Mouse (Mus musculus): ENCODE measurements around the gene Bin2. TPM values are rescaled to one million over a fixed set of nuclear protein-coding genes. Genes with fewer than 3 reads are reported as not detected.
A peak's percentile ranks its signal among the peaks of the same experiment; 100 is the strongest.

Gene Bin2
- total RNA-seq, 2 experiments from 2014 or later = 5.5 to 5.8 TPM

DNA sequence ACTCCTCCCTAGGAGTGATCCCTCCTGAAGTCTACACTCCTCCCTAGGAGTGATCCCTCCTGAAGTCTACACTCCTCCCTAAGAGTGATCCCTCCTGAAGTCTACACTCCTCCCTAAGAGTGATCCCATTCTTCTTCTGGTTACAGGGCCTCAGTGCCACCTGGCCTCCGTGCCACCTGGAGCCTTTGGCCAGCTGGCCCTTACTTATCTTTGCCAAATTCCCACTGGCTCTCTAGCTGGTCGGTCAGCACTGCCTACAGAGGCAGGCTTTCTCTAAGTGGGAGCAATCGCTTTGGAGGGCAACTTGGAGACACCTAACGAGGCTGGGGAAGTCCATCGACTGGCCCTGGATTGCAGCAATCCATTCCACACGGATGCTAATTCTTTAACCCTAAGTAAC, 23.2 kb downstream of the Bin2 start:
- no peak for DNase-seq

DNA sequence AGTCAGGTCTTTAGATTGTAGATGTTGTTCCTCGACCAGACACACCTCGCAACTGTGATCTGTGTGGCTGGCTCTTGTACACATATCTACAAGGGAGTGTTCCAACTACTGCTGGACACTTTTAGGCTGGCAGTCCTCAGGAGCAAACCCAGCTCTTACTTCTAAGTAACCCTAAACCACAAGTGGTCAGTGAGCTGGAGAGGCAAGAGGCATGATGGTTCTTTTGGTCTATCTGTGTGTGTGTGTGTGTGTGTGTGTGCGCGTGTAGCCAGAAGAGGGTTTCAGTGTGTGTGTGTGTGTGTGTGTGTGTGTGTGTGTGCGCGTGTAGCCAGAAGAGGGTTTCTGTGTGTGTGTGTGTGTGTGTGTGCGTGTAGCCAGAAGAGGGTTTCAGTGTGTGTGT, 26.9 kb downstream of the Bin2 start:
- no peak for DNase-seq

DNA sequence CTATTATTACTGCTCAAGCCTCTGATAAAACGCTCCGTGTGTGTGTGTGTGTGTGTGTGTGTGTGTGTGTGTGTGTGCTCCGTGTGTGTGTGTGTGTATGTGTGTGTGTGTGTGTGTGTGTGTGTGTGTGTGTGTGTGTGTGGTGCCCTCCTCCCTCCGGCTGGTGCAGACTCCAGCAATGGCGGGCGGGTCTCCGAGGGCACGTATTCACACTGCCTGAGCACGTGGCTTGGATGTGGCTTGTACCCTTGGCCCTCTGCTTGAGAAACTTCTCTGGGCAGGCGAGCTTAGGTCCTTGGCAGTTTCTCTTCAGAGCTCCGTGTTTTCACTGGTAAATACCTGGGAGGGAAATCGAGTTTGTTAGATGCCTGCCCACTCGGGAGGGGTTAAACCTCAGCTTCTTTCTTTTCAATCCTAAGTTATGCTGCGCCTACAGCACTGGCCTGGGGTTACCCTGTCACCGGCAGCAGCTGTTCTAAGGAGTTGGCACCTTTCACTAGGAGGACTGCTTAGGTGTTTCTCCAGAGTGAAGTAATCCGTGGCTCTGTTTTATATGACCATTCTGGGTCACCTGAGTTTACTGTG, 28.0 kb downstream of the Bin2 start:
- no peak for DNase-seq

DNA sequence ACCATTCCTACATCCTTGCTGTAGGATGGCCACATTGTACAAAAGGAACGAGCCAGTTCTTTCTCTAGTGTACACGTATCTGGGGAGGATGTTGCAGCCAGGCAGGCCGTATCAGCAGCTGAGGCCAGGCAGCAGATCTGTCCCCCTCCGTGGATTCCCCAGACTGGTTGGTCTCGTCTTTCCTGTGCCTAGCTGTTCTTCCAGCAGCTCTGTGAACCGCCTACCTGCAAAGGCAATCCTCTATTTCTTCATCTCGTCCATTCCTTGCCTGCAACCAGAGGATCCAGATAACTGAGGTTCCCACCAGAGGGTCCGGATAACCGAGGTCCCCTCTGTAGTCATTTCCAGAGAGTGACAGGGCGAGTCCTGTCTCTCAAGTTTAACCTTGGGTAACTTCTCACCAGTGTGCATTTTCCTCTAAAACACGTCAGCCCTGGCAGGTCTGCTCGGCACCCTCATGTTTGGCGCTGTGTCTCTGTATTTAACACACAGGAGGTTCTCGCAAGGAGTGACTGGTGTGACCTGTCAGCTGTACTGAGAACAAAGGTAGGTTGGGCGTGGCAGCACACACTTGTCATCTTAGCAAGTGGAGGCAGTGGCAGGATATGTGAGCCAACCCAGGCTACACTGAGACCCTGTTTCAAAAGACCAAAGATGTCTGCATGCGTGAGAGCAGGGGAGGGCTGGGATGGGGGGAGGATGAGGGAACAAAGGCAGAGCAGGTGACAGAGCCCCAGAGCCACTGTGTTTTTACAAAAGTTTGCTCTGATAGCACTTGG, 29.2 kb downstream of the Bin2 start:
- no peak for DNase-seq

DNA sequence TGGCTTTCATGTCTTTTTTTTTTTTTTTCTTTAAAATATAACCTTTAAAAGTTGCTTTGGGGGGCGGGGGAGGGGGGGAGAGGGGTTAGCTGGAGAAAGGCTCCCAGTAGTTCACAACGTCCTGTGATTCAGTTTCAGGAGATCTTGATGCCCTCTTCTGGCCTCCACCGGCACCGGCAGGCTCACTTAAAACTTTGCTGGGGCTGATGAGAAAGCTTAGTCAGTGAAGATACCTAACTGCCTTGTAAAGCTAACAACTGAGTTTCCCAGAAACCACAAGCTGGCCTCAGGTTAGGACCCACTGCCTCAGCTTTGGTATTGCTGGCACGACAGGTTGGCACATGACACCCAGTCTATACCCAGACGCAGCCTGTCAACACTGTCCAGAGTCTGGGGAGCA, 31.7 kb downstream of the Bin2 start:
- peak; percentile 70 for DNase-seq

DNA sequence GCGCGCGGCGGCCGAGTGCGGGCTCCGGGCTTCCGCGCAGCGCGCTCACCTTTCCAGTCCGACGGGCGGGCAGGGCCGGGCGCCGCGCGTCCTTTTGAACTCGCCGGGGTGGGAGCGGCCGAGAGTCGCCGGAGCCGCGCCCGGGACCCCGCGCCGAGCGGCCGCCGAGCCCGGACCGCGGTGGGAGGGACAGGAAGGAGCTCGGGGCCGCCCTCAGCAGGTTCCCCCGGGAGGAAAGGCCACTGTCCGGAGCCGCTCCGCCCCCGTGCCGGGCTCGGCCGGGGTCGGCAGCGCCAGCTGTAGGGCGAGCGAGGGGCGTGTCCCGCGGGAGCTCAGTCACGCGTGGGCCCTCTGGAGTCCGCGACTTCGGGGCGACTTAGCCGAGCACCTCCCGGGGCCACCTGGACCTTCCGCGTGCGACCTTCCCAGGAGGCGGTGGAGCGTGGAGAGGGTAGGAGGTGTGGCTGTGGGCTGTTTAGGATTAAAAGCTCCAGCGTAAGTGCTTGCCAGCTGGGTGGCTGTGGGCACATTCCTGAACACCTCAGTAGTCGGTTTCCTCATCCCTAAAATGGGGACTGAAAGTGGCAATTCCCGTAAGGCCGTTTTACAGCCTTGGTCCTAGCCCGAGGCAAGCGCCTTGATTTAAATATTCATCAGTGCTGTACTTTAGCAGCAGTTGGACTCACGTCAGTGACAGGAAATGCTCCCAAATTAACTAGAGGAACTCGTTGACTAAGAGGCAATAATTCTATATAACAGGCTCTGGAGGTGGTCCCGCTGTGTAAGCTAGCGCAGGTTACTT, 32.5 kb downstream of the Bin2 start, which contains the start of gene Smagp:
Gene Smagp, minus strand, starts transcription at position 241 of the 802 bp plus-strand sequence.
- peak; percentile 74 for DNase-seq

DNA sequence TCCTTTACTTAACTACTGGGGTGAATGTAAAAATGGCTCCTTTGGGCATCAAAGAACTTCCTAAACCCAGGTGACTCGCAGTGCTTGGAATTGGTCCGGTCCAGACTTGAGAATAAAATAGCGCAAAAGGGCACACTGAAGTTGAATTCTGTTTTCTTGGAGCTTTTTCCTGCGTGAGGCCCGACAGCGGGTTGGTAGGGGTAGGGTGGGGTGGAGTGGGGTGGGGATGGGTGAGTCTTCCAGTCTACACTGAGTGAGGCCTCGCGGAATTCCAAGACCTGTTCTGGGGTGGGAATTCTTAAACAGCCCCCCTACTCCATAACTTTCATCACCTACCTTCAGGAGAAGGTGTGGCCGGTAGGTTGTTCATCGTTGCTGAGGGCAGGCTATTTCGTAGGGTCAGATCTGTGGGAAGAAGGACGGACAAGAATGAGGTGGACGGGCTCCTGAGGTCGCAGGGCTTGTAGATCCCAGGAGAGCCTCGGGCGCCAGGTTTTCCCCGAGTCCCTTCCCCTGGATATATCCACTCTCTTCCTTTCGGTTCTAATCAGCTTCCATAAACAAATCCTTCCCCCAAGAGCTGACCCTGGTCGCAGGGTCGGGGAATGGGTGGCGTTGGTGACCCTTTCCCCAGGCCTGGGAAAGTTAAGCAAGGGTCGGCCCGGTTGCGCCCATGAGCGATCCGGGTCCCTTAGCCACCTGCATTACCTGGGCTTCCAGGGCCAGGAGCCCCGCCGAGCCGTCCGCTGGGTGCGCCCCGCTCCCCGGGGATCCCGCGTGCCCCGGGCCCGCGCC, 33.3 kb downstream of the Bin2 start:
- no peak for DNase-seq

DNA sequence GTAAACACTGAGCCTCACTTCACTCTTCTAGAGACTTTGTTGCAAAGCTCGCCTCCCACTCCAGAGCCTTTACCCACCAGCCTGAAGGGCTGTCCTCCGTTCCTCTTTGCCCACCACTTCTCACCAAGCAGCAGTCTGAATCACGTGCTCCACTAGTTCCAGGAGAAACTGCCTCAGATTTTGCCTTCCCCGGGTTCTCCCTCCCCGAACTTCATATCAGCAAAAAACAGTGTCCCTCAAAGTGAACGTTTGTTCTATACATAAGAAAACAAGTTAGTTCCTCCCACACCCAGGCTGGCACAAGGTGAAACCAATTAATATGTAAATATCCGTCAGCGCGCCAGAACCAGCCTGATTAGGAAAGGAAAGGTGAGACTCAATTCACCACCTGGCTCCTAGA, 34.1 kb downstream of the Bin2 start:
- DNase-seq = no peak

DNA sequence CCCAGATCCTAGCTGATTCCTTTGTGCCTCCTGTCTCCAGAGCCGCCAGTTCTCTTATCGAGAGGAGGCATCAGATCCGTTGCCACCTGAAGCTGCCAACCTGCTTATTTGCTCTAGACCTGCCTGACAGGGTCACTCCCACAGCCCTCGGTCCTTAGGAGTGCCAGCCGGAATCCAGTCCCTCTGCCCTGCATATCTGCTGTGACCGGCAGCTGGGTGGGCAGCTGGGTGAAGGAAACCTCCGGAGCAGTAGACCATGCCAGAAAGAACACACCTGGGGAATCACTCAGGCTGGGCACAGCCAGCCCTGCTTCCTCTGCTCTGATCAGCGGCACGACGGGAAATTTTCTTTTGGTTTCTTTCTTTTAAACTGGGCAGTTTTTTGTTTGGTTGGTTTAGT, 36.0 kb downstream of the Bin2 start:
- DNase-seq = no peak

DNA sequence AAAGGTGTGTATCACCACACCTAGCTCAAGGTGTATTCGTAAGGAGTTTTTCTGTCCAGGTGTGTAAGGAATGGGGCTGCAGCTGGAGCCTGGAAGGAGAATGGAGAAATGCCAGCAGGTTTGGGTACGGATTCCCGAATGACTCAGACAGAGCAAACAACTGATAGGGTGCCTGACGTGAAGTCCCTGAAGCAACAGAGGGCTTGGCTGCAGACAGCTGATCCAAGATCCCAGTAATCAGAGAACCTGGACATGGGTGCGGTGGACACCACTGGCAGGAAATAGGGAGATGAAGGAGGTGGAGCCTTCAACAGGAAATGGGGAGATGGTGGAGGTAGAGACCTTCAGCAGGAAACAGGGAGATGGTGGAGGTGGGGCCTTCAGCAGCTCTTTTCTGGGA, 37.0 kb downstream of the Bin2 start:
- DNase-seq = no peak

DNA sequence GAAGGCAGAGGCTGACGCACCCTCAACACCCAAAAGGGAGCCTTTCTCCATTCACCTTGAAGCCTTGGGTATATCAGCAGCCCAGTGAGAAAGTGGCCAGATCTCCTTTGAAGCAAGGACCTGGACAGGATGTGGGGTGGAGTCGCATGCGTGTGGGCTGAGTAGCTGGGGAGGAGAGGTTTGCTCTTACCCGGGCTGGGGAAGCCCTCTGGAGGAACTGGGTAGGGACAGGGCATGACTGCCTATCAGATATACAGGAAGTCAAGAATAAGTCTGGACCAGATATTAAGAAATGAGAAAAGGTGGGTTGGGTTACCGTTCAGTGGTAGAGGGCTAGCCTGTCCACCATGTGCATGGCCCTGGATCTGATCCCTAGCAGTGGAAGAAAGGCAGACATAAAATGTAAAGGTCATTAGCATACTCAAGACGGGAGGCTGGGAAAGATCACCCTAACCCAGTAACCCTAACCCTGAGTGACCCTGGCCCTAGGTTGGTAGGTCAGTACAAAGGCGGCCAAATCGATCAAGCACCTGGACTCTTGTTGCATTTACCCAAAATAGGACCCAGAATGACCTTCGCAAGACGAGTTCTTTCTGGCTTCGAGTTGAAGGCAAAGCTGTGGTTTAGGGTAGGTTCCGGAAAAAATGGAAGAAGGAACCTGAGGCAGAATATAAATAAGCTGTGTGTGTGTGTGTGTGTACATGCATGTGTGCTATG, 37.7 kb downstream of the Bin2 start:
- DNase-seq = no peak

DNA sequence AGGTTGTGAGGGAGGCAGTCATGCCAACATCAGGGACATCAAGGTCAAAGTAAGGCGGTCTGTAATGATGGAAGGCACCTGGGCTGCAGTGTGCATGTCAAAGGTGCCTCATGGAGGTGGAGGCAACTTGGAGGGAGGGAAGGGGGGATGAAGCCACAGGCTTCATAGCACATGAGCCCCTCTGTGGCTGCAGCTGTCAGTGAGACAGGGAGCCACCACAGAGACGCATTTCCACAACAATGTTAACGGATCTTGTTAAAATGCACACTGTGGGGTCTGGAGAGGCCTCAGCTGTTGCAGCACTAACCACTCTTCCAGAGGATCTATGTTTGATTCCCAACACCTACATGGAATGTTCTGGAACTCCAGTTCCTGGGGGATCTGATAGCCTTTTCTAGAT, 39.2 kb downstream of the Bin2 start:
- DNase-seq = no peak

DNA sequence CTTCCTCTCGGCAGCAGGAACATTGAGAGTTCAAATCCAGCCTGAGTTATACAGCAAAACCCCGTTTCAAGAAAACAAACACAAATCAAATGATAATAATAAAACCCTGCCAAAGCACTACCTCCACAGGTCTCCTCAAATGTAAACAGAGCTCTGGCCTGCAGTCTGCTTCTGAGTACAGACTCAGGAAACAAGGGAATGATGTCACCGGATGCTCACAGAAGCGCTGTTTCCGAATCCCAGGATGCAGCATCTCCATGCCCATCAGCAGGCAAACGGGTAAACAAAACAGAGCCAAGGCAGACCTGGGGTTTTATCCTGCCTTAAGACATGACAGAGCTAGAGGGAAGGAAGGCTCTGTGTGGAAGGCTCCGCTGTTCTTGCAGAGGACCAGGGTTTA, 40.6 kb downstream of the Bin2 start:
- no peak for DNase-seq

DNA sequence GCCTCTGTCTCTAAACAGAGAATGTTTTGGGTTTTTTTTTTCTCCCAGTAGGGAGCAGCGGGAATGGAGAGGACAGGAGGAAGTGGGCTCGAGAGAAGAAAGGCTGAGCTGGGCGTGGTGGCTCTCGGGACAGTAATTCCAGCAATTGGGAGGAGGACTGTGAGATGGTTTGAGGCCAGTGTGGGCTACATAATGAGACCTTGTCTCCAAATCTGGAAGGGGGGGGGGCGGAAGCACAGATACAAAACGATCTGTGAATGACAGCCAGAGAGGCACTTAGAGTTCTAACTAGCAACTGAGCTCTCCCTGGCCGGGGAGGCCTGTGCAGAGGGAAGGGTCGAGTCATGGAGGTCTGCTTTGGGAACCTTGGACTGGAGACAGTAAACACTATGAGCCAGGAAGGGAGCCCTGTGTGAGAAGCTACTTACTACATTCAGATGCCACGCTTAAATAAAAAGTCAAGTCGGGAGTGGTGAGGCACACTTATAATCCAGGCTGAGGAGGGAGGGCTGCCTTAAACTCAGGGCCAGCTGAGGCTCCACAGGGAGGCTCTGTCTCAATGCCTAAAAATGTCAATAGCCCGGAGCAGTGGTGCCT, 41.5 kb downstream of the Bin2 start:
- no peak for DNase-seq

DNA sequence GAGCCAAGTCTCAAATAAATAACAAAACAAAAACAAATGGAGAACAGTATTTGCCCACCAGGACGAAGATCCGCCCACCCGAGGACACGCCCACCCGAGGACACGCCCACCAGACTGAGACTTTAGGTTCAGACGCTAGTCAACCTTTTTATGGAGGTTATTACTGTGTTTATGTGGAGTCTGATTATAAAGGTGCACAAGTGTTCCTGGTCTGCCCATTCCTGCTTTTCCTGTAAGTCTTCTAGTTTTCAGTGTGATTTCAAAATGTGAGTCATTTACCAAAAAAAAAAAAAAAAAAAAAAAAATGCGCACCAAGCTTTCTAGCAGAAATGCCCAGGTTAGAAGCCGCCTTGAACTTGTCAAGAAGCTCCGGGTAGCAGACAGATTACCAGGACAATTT, 42.1 kb downstream of the Bin2 start:
- no peak for DNase-seq

DNA sequence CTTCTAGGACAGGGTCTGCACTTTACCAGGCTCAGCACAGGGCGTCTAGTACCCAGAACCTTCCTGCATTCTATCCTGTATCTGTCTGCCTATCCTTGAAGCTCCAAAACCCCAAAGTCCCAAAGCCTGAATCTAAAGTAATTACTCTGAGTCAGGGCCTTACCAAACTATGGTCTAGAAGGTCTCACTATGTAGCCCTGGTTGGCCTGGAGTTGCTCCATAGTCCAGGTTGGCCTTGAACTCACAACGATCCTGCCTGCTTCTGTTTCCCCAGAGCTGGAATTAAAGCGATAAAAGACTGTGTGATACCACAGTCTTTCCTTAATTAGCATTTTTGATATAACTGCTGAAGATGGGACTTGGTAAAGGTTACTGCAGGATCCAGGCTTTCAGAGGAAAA, 44.9 kb downstream of the Bin2 start:
- DNase-seq = peak; percentile 44

DNA sequence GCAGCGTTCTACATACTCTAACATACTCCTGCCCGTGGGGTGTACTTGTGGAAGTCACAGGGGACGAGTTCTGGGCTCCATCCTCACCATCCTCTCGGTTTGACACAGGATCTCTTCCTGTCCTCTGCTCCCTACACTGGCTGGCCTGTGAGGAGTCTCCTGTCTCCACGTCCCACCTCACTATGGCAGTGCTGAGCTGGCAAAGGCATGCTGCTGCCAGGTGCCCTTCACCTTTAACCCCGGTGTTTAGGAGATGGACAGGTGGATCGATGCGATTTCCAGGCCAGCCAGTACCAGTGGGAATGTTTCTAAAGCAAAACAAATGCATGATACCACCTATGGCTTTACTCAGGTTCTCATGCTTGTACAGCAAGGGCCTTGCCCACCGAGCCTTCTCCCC, 45.6 kb downstream of the Bin2 start:
- DNase-seq = no peak

DNA sequence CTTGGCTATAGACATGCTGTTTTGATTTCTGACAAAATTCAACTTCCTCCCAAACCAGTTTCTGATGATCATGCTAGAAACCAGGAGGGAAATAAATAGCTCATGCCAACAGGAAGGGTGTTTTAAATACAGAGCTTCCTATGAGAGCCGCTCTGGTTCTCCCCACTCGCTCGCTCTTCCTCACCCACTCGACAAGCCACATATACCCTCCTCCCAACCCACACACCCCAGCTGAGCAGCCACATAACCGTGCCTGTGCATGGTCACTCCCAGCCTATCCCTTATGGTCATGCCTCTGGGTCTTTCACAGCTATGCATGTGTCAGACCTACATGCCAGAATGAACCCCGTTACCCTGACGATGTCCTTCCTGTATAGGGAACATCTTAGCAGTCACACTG, 47.2 kb downstream of the Bin2 start:
- no peak for DNase-seq

DNA sequence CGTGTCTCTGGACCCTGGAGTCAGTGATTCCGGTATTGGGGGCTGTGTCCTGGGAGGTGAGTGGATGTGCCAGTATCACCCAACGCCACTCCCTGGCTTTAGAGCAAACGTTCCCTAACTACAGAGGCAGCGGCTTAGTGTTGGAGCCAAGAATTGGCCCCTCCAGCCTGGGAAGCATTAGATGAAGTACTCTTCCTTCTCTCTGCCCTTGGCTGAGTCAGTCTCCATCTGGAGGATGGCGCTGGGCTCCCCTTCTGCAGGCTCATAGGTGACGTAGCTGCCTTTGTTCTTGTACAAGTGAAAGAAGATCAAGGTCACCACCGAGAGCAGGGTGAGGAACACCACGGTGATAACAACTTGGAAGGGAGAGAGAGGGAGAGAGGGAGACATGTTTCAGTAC, 47.7 kb downstream of the Bin2 start:
- peak; percentile 64 for DNase-seq

DNA sequence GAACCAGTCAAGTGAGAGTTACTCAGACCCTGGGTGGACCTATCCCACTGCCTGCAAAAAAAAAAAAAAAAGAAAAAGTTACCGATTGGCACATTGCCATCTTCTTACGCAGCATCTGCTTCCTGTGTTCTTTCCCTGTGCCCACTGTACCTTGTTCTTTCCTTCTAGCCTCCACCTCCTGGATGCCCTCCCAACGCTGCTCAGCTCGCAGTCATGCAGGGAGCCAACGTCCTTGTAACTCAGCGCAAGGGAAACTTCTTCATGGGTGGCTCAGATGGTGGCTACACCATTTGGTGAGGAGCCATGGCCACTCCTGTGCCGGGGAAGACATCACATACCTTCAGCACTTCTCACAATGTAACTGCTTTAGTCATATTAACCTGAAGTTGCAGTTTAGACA, 50.2 kb downstream of the Bin2 start:
- DNase-seq = no peak

DNA sequence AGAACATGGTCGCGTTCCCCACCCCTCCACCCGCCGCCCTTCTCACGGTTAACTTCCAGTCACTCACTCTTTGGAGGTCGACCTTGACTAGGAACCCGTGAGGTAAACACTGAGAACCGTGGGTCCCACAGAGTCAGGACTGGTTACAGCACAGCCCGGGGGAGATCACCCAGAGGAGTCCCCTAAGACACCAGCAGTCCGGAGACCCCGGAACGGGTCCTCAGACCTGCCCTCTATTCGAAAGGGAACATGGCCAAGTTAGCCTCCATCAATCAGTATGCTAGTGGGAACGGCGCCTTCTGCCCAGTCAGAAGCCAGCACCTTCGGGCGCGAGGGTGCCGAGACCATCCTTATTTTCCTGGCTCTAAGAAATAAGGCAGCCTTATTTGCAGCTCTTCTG, 53.1 kb downstream of the Bin2 start:
- DNase-seq = no peak

DNA sequence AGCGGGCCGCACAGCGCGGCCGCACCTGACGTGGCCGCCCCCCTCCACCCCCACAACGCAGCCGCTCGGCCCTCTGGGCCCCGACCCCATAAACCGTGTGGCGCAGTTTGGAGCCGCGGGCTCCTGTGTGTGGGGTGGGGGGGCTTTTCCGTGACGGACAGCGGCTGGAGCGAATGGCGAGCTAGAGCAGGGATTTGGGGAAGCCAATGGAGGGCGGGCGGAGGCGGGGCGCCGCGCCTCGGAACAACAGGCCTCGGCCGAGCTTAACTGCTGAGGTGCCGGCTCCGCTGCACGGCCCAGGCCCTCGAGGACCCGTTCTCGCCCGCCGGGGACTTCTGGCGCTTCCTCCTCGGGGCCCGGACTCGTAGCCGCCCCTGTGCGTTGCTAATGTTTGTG, 53.5 kb downstream of the Bin2 start:
- DNase-seq = peak; percentile 96
